Mouse (Mus musculus): ENCODE results near the gene Gm49601. TPM values are rescaled to one million over a fixed set of nuclear protein-coding genes. Genes with fewer than 3 reads are reported as not detected.

Gene Gm49601
- total RNA-seq, 2 experiments from 2014 or later: 7.3 to 10.7 TPM

GRCm38 (mm10) chr16:18609099-18609498, 17.1 kb downstream of the Gm49601 start:
- no peak for DNase-seq (ENCODE audit: low spot score in 2 of 2)

- DNase-seq (ENCODE audit: low spot score in 2 of 2): no peak
These were observed 18.0 kb downstream of the Gm49601 start for GRCm38 (mm10) chr16:18608226-18608625.

- DNase-seq (ENCODE audit: low spot score in 2 of 2): no peak
These were observed 20.5 kb downstream of the Gm49601 start for GRCm38 (mm10) chr16:18605705-18606104.

GRCm38 (mm10) chr16:18604267-18604701, 21.9 kb downstream of the Gm49601 start:
- no peak for DNase-seq (ENCODE audit: low spot score in 2 of 2)

GRCm38 (mm10) chr16:18601447-18601846, 24.8 kb downstream of the Gm49601 start:
- DNase-seq (ENCODE audit: low spot score in 2 of 2): no peak

GRCm38 (mm10) chr16:18598006-18598405, 28.2 kb downstream of the Gm49601 start:
- no peak for DNase-seq (ENCODE audit: low spot score in 2 of 2)

GRCm38 (mm10) chr16:18596255-18596654, 30.0 kb downstream of the Gm49601 start:
- DNase-seq (ENCODE audit: low spot score in 2 of 2): no peak

- DNase-seq (ENCODE audit: low spot score in 2 of 2): no peak
These were observed 32.3 kb downstream of the Gm49601 start for GRCm38 (mm10) chr16:18593930-18594329.

- no peak for DNase-seq (ENCODE audit: low spot score in 2 of 2)
These were observed 34.9 kb downstream of the Gm49601 start for GRCm38 (mm10) chr16:18591047-18592018.

GRCm38 (mm10) chr16:18589804-18590790, 36.1 kb downstream of the Gm49601 start, which contains the start of gene Tbx1:
Gene Tbx1 (minus strand): TSS chr16:18590671.
- DNase-seq (ENCODE audit: low spot score in 2 of 2): no peak

GRCm38 (mm10) chr16:18589080-18589621, 37.1 kb downstream of the Gm49601 start:
- DNase-seq (ENCODE audit: low spot score in 2 of 2): no peak

GRCm38 (mm10) chr16:18588738-18589055, 37.5 kb downstream of the Gm49601 start:
- DNase-seq (ENCODE audit: low spot score in 2 of 2): no peak

GRCm38 (mm10) chr16:18587847-18588737, 38.1 kb downstream of the Gm49601 start:
- no peak for DNase-seq (ENCODE audit: low spot score in 2 of 2)

- DNase-seq (ENCODE audit: low spot score in 2 of 2): no peak
These were observed 39.2 kb downstream of the Gm49601 start for GRCm38 (mm10) chr16:18586906-18587546.

GRCm38 (mm10) chr16:18586076-18586905, 39.9 kb downstream of the Gm49601 start:
- no peak for DNase-seq (ENCODE audit: low spot score in 2 of 2)

- DNase-seq (ENCODE audit: low spot score in 2 of 2): no peak
These were observed 40.6 kb downstream of the Gm49601 start for GRCm38 (mm10) chr16:18585676-18586075.

GRCm38 (mm10) chr16:18584901-18585510, 41.2 kb downstream of the Gm49601 start:
- no peak for DNase-seq (ENCODE audit: low spot score in 2 of 2)

- DNase-seq (ENCODE audit: low spot score in 2 of 2): no peak
These were observed 42.4 kb downstream of the Gm49601 start for GRCm38 (mm10) chr16:18583673-18584357.

All from adrenal gland, postnatal 4 days (tissue).